Mouse (Mus musculus): ENCODE data around the gene Tead1.

DNA sequence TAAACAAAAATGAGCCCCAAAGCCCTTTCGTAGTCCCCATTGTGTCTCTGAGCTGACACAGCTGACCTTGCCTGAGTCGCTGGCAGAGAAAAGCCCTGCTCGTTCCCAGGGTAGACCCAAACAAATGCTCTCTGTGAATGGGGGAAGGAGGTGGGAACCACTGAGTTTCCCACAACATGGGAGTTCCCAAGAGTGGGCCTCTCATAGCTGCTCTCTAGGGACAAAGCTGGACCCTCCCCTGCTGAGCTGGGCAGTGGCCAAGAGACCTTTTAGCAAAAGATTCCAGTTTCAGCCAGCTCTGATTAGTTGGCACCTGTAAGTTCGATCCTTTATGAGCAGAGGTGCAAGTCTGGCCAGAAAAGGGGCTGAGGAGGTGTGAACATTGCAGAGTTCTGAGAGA is 243.7 kb downstream of the Tead1 start:
- TF ChIP-seq EP300 (IDR thresholded peaks at IDR 0.05; ENCODE audit: low read depth) (no peak), CTCF (IDR thresholded peaks at IDR 0.05; ENCODE audit: low read depth) (no peak)
